Mouse (Mus musculus) G1E (cell line): Measurements from ENCODE around the gene Psmc1. TPM values are rescaled to one million over a fixed set of nuclear protein-coding genes. Genes with fewer than 3 reads are reported as not detected.

Source experiments
- ATAC-seq: 2 replicates; pipeline ENCODE4 v1.8.0; 2016; ENCODE audit warnings: mild to moderate bottlenecking; ENCODE audit not compliant: insufficient number of reproducible peaks, poor library complexity, low FRiP score, severe bottlenecking; ENCODE audit errors: extremely low read depth
- DNase-seq: peaks from one replicate; pipeline ENCODE4 v3.0.0; 2012; ENCODE audit warnings: low spot score
- H3K27me3 ChIP-seq: 2 replicates; pipeline ENCODE4 v1.6.1; 2012; ENCODE audit warnings: mild to moderate bottlenecking, low read length, inconsistent platforms; ENCODE audit not compliant: insufficient read depth
- H3K36me3 ChIP-seq: replicated peaks from 2 replicates; pipeline ENCODE3; 2012; ENCODE audit warnings: mild to moderate bottlenecking, inconsistent platforms
- H3K4me1 ChIP-seq: 2 replicates; pipeline ENCODE4 v1.6.1; 2012; ENCODE audit warnings: low read depth, low read length, inconsistent platforms, mixed read lengths; ENCODE audit not compliant: insufficient read depth
- H3K4me3 ChIP-seq: 2 replicates; pipeline ENCODE4 v1.5.1; 2012; ENCODE audit warnings: low read depth, mild to moderate bottlenecking, inconsistent platforms, low read length, moderate library complexity, mixed read lengths
- H3K9me3 ChIP-seq: replicated peaks from 2 replicates; pipeline ENCODE4 v1.6.1; 2012; ENCODE audit warnings: inconsistent platforms
- CTCF ChIP-seq: IDR thresholded peaks from 2 replicates; pipeline ENCODE4 v1.5.1; 2012; ENCODE audit warnings: low read depth, low read length, inconsistent platforms, mixed read lengths
- GATA1 ChIP-seq: IDR thresholded peaks from 2 replicates; pipeline ENCODE4 v1.6.1; 2012; ENCODE audit warnings: borderline replicate concordance, low read length, inconsistent platforms, mixed read lengths
- GATA2 ChIP-seq: IDR thresholded peaks from 2 replicates; pipeline ENCODE4 v1.6.1; 2012; ENCODE audit warnings: low read depth, low read length, inconsistent platforms, borderline replicate concordance
- POLR2AphosphoS5 ChIP-seq: IDR thresholded peaks from 2 replicates; pipeline ENCODE4 v1.6.1; 2012; ENCODE audit warnings: low read depth, low read length, inconsistent platforms; ENCODE audit not compliant: insufficient replicate concordance
- TAL1 ChIP-seq: conservative IDR thresholded peaks from 2 replicates; pipeline ENCODE4 v1.6.1; 2012; ENCODE audit warnings: low read depth, low read length, inconsistent platforms, mixed read lengths
- polyA plus RNA-seq: library from polyadenylated mRNA; stranded (reverse); fragments of >175 nt; gene quantifications from 2 replicates; pipeline ENCODE4 v1.2.3, GENCODE M21; 2012
- total RNA-seq, 2 experiments: library from RNA; stranded (forward) in 1 of 2; stranded (reverse) in 1 of 2; fragments of 200-1000 nt in 1 of 2; fragments of >200 nt in 1 of 2; fragmentation: Nextera tagmentation in 1 of 2; gene quantifications; 2 replicates each; pipeline ENCODE4 v1.2.3; 2014 to 2017

The Psmc1 gene
- total and polyA plus RNA-seq, 3 experiments = 65.1 to 293 (median 162) TPM

DNA sequence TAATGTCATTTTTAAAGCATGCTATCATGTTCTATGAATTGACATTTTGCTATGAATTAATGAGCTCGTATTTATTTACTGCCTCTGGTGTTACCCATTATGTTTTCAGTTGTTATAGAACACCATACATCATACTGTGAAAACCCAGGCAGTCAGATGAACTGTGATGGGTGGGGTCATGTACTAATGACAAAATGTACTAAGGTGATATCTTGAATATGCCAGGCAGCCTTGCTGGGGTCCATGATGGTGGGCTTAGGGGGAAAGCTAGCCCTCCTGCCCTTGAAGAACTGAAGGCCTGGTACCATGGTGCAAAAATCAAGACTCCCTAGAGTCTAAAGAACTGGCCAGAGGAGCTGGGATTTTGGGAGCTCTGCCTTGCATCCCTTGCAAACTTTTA lies 57.5 kb downstream of the Psmc1 start:
- DNase-seq = no peak
- Histone ChIP-seq H3K4me1 (peaks cover 15% of the 10 kb centered on the region), H3K36me3 (no peaks in the 10 kb centered on the region), H3K4me3 (no peak overlapping the region), H3K9me3 (no peaks in the 10 kb centered on the region), H3K27me3 (peaks cover 26% of the 10 kb centered on the region)
- TF ChIP-seq GATA1 (no peak), POLR2AphosphoS5 (no peak), GATA2 (no peak), CTCF (no peak), TAL1 (no peak)
- ATAC-seq = no peak

DNA sequence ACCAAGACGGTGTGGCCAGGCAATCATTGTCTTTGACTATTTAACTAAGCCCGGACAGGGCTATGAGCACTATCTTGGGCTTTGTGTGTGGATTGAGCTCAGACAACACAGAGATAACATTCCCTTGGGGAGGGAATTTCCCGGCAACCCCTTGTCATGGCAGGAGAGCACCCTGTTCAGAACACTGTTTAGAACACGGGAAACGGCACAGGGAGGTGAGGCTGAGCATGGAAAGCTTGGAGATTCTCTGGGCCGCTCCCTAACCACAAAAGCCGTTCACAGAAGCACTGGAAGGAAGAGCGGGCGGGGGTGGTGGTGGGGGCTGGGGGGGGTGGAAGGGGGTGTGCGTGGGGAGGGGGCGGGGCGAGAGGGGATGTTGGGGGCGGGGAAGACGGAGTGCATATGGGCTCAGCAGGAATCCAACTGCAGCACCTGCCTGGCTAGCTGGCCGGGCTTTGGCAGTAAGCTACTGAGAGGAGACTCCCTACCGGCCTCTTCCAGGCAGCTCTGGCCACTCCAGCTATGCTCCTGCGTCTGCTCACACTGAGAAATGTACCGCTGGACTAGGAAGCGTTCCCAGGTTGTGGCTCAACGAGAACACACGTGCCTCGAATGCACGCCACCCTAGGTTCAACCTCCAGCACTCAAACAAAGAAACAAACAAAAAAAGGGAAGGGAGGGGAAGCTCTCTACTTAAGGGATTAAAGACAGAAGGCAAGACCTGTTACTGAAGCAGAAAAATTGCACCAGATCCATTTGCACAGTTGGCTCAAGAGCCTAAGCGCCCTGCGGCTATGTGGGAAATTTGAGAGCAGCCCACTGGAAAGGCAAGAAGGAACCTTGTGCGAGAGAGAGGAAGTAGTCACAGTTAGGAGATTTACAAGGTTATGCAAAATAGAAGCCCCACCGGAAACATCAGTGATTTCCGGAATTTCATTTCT lies 58.2 kb downstream of the Psmc1 start:
- Histone ChIP-seq H3K36me3 (no peaks in the 10 kb centered on the region), H3K4me3 (peak overlapping the region; percentile 38; the same call in 1 of the 2 replicates), H3K27me3 (peaks cover 28% of the 10 kb centered on the region), H3K9me3 (no peaks in the 10 kb centered on the region), H3K4me1 (peaks cover 17% of the 10 kb centered on the region)
- TF ChIP-seq CTCF = no peak
- no peak for TF ChIP-seq POLR2AphosphoS5
- no peak for TF ChIP-seq TAL1
- no peak for TF ChIP-seq GATA2
- TF ChIP-seq GATA1 = no peak
- DNase-seq (peak; percentile 16), ATAC-seq (no peak)

DNA sequence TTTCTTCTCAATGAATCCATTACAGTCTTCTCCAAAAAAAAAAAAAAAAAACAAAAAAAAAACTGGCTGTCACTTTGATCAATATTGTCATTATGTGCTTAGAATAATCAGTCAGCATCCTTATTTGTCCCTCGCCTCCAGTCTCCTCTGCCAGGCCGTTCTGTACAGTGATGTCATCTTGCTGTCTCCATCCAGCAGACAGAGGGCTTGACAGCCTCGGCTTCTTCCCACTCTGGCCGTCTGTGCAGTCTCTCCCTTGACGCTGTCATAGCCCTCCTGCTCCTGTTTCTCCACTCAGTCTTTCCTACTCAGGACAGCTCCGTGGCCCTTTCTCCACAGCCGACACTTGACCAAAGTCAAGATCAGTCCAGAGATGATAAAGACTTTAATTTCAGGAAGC lies 62.5 kb downstream of the Psmc1 start:
- no peak for DNase-seq
- no peaks in the 10 kb centered on the region for H3K36me3 ChIP-seq

More for the DNA sequence above, 62.5 kb downstream of the Psmc1 start:
- peaks cover 31% of the 10 kb centered on the region for H3K27me3 ChIP-seq
- TF ChIP-seq CTCF (no peak), GATA2 (no peak), TAL1 (no peak), POLR2AphosphoS5 (no peak), GATA1 (no peak)
- H3K4me1 ChIP-seq = peaks cover 17% of the 10 kb centered on the region
- H3K9me3 ChIP-seq = no peaks in the 10 kb centered on the region
- ATAC-seq = no peak
- no peak overlapping the region for H3K4me3 ChIP-seq

Other genes starting within 250 kb of the Psmc1 start
- gene Efcab11, start 225.7 kb upstream of the Psmc1 start, total RNA-seq (2014; fragmentation: Nextera tagmentation) = 13.5 and 19.9 TPM in 2 replicates
- gene Efcab11, start 225.7 kb upstream of the Psmc1 start, total RNA-seq (2017) = 7.4 and 8.0 TPM in 2 replicates
- gene Efcab11, start 225.7 kb upstream of the Psmc1 start, polyA plus RNA-seq = 3.8 and 5.8 TPM in 2 replicates
- gene Tdp1, start 225.6 kb upstream of the Psmc1 start, total RNA-seq (2014; fragmentation: Nextera tagmentation) = 119 and 130 TPM in 2 replicates
- gene Tdp1, start 225.6 kb upstream of the Psmc1 start, total RNA-seq (2017) = 30.2 and 35.3 TPM in 2 replicates
- 21.0 and 32.1 TPM in 2 replicates for gene Tdp1, start 225.6 kb upstream of the Psmc1 start, polyA plus RNA-seq
- gene Kcnk13, start 145.7 kb upstream of the Psmc1 start, total RNA-seq (2014; fragmentation: Nextera tagmentation) = not detected in 2 replicates
- gene Kcnk13, start 145.7 kb upstream of the Psmc1 start, total RNA-seq (2017) = 0.06 and 0.11 TPM in 2 replicates
- gene Kcnk13, start 145.7 kb upstream of the Psmc1 start, polyA plus RNA-seq = not detected in 2 replicates
- 10.2 and 12.3 TPM in 2 replicates for gene Nrde2, start 49.5 kb downstream of the Psmc1 start, total RNA-seq (2014; fragmentation: Nextera tagmentation)
- 33.6 and 36.2 TPM in 2 replicates for gene Nrde2, start 49.5 kb downstream of the Psmc1 start, total RNA-seq (2017)
- 10.8 and 11.0 TPM in 2 replicates for gene Nrde2, start 49.5 kb downstream of the Psmc1 start, polyA plus RNA-seq
- 853 and 995 TPM in 2 replicates for gene Calm1, start 89.3 kb downstream of the Psmc1 start, total RNA-seq (2014; fragmentation: Nextera tagmentation)
- 733 and 749 TPM in 2 replicates for gene Calm1, start 89.3 kb downstream of the Psmc1 start, total RNA-seq (2017)
- gene Calm1, start 89.3 kb downstream of the Psmc1 start, polyA plus RNA-seq = 1,086 and 1,351 TPM in 2 replicates